Mouse (Mus musculus) forebrain, embryonic 10.5 days (tissue): Measurements from ENCODE around the gene Cmtm3. TPM values are rescaled to one million over a fixed set of nuclear protein-coding genes. Genes with fewer than 3 reads are reported as not detected.

Source experiments
- DNase-seq: peaks from one replicate; pipeline ENCODE4 v3.0.0-alpha.2; 2017; ENCODE audit warnings: low spot score; ENCODE audit errors: extremely low spot score
- H3K27ac ChIP-seq: fragments of 300-500 bp; sonication (generic); 2 replicates; pipeline ENCODE4 v1.5.1; 2016; ENCODE audit warnings: mild to moderate bottlenecking
- H3K27me3 ChIP-seq: fragments of 300-500 bp; sonication (generic); 2 replicates; pipeline ENCODE4 v1.6.1; 2016; ENCODE audit warnings: mild to moderate bottlenecking; ENCODE audit not compliant: poor library complexity, severe bottlenecking
- H3K36me3 ChIP-seq: fragments of 300-500 bp; sonication (generic); replicated peaks from 2 replicates; pipeline ENCODE4 v1.6.1; 2016; ENCODE audit warnings: mild to moderate bottlenecking, moderate library complexity
- H3K4me1 ChIP-seq: fragments of 300-500 bp; sonication (generic); 2 replicates; pipeline ENCODE4 v1.6.1; 2016
- H3K4me3 ChIP-seq: fragments of 300-500 bp; sonication (generic); 2 replicates; pipeline ENCODE4 v1.5.1; 2016; ENCODE audit warnings: mild to moderate bottlenecking, moderate library complexity
- H3K9me3 ChIP-seq: fragments of 300-500 bp; sonication (generic); 2 replicates; pipeline ENCODE4 v1.6.1; 2016; ENCODE audit warnings: mild to moderate bottlenecking, moderate library complexity
- WGBS: fragments of 180-500 bp; shearing (Covaris S2); methylation state at CpG from one replicate; pipeline ENCODE4 v1.1.7; 2016; 5-methylcytosine and 5-hydroxymethylcytosine counted together
- polyA plus RNA-seq: library from polyadenylated mRNA; unstranded; fragments of >200 nt; fragmentation: Nextera tagmentation; extraction: Ambion mirVana; gene quantifications from 2 replicates; pipeline ENCODE4 v1.2.1, GENCODE M21; 2016

The Cmtm3 gene
- polyA plus RNA-seq, 1 experiment from 2014 or later = 68.5 TPM

GRCm38 (mm10) chr8:104346706-104347105, 7.5 kb downstream of the Cmtm3 start:
- no peaks in the 10 kb centered on the region for H3K9me3 ChIP-seq

GRCm38 (mm10) chr8:104348971-104349370, 9.8 kb downstream of the Cmtm3 start:
- Histone ChIP-seq H3K36me3 (peaks cover 48% of the 10 kb centered on the region), H3K27ac (no peak overlapping the region), H3K4me3 (no peak overlapping the region), H3K9me3 (no peaks in the 10 kb centered on the region), H3K27me3 (no peaks in the 10 kb centered on the region), H3K4me1 (peaks cover 13% of the 10 kb centered on the region; the same call in 1 of the 2 replicates)
- DNase-seq = no peak
- 90% methylated on average over 5 of the region's 5 CpGs for WGBS

More at GRCm38 (mm10) chr8:104346706-104347105, 7.5 kb downstream of the Cmtm3 start:
- Histone ChIP-seq H3K4me1 (peaks cover 8% of the 10 kb centered on the region), H3K27ac (no peak overlapping the region), H3K27me3 (peaks cover 3% of the 10 kb centered on the region; the same call in 1 of the 2 replicates), H3K4me3 (no peak overlapping the region), H3K36me3 (peaks cover 43% of the 10 kb centered on the region)
- WGBS = 68% methylated on average over 12 of the region's 12 CpGs
- DNase-seq = no peak

DNA sequence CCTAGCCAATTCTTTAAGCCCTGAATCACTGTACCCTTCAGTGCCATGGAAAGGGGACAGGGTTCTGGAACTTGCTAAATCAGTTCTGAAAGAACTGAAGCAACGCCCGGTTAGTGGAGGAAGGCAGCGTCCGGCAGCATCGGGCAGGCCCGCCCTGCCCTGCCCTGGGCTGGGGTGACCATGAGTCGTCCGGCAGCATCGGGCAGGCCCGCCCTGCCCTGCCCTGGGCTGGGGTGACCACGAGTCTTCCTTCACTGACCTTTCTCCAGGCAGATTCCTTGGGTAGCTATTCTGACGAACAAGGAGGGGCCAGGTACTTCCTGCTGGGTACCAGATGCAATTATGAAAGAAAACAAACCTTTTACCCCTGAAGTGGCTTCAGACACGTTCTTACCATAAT, 10.8 kb downstream of the Cmtm3 start:
- WGBS = 83% methylated on average over 13 of the region's 13 CpGs
- no peak for DNase-seq
- peaks cover 53% of the 10 kb centered on the region for H3K36me3 ChIP-seq
- H3K27me3 ChIP-seq = no peaks in the 10 kb centered on the region
- H3K27ac ChIP-seq = no peak overlapping the region
- peaks cover 13% of the 10 kb centered on the region; the same call in 1 of the 2 replicates for H3K4me1 ChIP-seq
- H3K9me3 ChIP-seq = no peaks in the 10 kb centered on the region
- H3K4me3 ChIP-seq = no peak overlapping the region

DNA sequence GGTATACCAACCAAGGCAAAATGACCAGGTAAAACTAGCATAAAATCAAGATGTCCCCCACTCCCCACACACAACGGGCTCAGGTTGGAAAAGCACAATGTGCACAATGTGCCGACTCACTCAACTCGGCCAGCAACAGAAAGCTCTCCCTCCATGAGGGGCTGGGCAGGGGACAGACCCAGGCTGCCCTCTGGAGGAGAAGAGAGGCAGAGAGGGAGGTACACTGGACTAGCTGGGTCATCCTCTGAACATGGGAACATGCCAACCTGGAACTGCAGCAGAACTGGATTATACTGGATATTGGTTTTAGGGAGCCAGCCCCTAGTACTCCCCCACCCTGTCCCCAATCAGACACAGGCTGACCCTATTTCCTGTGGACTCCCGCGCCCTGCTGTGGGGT, 14.0 kb downstream of the Cmtm3 start:
- Histone ChIP-seq H3K9me3 (no peaks in the 10 kb centered on the region), H3K36me3 (peaks cover 42% of the 10 kb centered on the region), H3K27ac (peak overlapping the region; percentile 40; the same call in 1 of the 2 replicates), H3K27me3 (no peaks in the 10 kb centered on the region), H3K4me3 (no peak overlapping the region), H3K4me1 (peaks cover 8% of the 10 kb centered on the region; the same call in 1 of the 2 replicates)
- DNase-seq = no peak
- 69% methylated on average over 5 of the region's 5 CpGs for WGBS

GRCm38 (mm10) chr8:104354504-104354903, 15.3 kb downstream of the Cmtm3 start:
- H3K27me3 ChIP-seq = no peaks in the 10 kb centered on the region
- H3K4me3 ChIP-seq = no peak overlapping the region
- DNase-seq = no peak
- H3K9me3 ChIP-seq = no peaks in the 10 kb centered on the region
- peaks cover 10% of the 10 kb centered on the region for H3K4me1 ChIP-seq
- no peak overlapping the region for H3K27ac ChIP-seq
- WGBS = 95% methylated on average over 10 of the region's 10 CpGs
- peaks cover 42% of the 10 kb centered on the region for H3K36me3 ChIP-seq

GRCm38 (mm10) chr8:104358637-104359036, 19.4 kb downstream of the Cmtm3 start:
- Histone ChIP-seq H3K9me3 (no peaks in the 10 kb centered on the region), H3K27me3 (no peaks in the 10 kb centered on the region), H3K4me1 (peaks cover 11% of the 10 kb centered on the region), H3K27ac (no peak overlapping the region), H3K4me3 (no peak overlapping the region), H3K36me3 (peaks cover 33% of the 10 kb centered on the region)
- no peak for DNase-seq
- 79% methylated on average over 3 of the region's 3 CpGs for WGBS

GRCm38 (mm10) chr8:104359778-104360456, 20.7 kb downstream of the Cmtm3 start:
- 65% methylated on average over 15 of the region's 15 CpGs for WGBS
- Histone ChIP-seq H3K4me1 (peaks cover 11% of the 10 kb centered on the region), H3K27ac (peak overlapping the region; percentile 65), H3K27me3 (no peaks in the 10 kb centered on the region), H3K36me3 (peaks cover 21% of the 10 kb centered on the region), H3K9me3 (no peaks in the 10 kb centered on the region), H3K4me3 (no peak overlapping the region)
- no peak for DNase-seq

DNA sequence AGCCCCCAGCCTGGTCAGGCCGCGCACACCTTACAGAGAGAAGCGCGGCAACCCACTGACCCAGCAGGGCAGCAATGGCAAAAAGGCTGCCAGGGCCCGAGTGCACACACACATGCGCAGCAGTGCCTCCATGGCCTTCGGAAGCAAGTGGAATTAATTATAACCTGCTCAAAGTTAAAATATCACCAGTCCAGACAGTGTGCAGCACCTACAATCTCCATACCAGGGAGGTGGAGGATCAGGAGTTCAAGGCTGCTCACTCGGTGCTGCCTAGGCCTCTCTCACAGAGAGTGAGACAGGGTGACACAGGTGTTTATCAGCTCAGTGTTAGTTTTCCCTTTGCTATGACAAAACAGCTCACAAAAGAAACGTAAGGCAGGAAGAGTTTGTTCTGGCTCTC, 26.5 kb downstream of the Cmtm3 start:
- no peak for DNase-seq
- Histone ChIP-seq H3K9me3 (no peaks in the 10 kb centered on the region), H3K27ac (no peak overlapping the region), H3K36me3 (peaks cover 2% of the 10 kb centered on the region; the same call in 1 of the 2 replicates), H3K4me1 (peaks cover 24% of the 10 kb centered on the region), H3K27me3 (no peaks in the 10 kb centered on the region), H3K4me3 (no peak overlapping the region)
- 91% methylated on average over 9 of the region's 9 CpGs for whole genome bisulfite sequencing

DNA sequence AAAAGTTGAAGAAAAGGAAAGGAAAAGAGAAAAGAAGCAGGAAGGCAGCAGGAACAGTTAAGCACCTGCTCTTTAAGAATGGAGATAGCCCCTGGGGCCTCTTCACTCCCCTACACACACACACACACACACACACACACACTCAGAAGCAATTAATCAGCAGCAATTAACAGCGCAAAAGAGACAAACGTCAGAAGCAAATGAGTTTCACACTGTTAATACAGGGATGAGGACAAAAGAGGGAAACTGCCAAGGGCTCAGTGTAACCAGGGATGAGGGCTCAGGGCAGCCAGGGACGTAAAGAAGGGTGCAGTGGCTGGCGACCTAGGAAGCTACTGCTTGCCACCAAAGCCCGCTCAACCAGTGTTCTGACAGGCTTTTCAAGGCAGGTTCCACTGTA, 28.2 kb downstream of the Cmtm3 start:
- Histone ChIP-seq H3K27ac (0 out of 2 replicates have a peak overlapping the region, but pooled peaks have one; percentile 32), H3K27me3 (no peaks in the 10 kb centered on the region), H3K36me3 (peaks cover 5% of the 10 kb centered on the region; the same call in 1 of the 2 replicates), H3K9me3 (no peaks in the 10 kb centered on the region), H3K4me1 (peaks cover 24% of the 10 kb centered on the region), H3K4me3 (no peak overlapping the region)
- DNase-seq = no peak
- WGBS = 56% methylated on average over 5 of the region's 5 CpGs

DNA sequence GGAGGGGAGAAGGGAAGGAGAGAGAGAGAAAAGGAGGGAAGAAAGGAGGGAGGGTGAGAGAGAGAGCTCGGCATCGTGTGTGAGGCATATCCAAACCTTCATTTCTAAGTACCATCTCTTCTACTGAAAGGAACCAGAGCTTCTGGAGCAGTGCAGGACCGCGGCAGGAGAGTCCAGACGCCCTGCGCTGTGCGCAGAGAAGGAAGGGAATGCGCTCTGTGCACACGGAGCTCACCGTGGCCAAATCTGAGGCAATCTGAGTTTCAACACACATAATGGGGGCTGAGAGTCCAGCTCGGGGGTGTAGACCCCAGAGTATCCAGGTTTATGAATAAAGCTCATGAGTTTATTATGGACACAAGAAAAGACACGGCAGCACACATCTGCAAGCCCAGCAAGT, 30.4 kb downstream of the Cmtm3 start:
- 86% methylated on average over 12 of the region's 12 CpGs for WGBS
- H3K27me3 ChIP-seq = no peaks in the 10 kb centered on the region
- no peak overlapping the region for H3K4me3 ChIP-seq
- no peak for DNase-seq
- H3K4me1 ChIP-seq = peaks cover 33% of the 10 kb centered on the region
- no peaks in the 10 kb centered on the region for H3K9me3 ChIP-seq
- H3K36me3 ChIP-seq = peaks cover 2% of the 10 kb centered on the region; the same call in 1 of the 2 replicates
- no peak overlapping the region for H3K27ac ChIP-seq

GRCm38 (mm10) chr8:104370071-104370470, 30.9 kb downstream of the Cmtm3 start:
- Histone ChIP-seq H3K4me3 (no peak overlapping the region), H3K27ac (no peak overlapping the region), H3K9me3 (no peaks in the 10 kb centered on the region), H3K36me3 (peaks cover 2% of the 10 kb centered on the region; the same call in 1 of the 2 replicates), H3K27me3 (no peaks in the 10 kb centered on the region), H3K4me1 (peaks cover 38% of the 10 kb centered on the region)
- DNase-seq = no peak
- 93% methylated on average over 6 of the region's 6 CpGs for WGBS

- 88% methylated on average over 6 of the region's 6 CpGs for WGBS
- Histone ChIP-seq H3K36me3 (peaks cover 2% of the 10 kb centered on the region; the same call in 1 of the 2 replicates), H3K9me3 (no peaks in the 10 kb centered on the region), H3K27me3 (no peaks in the 10 kb centered on the region), H3K4me1 (peaks cover 43% of the 10 kb centered on the region), H3K27ac (no peak overlapping the region), H3K4me3 (no peak overlapping the region)
- DNase-seq = no peak
These were observed 31.9 kb downstream of the Cmtm3 start for GRCm38 (mm10) chr8:104371121-104371520.

GRCm38 (mm10) chr8:104373779-104374178, 34.6 kb downstream of the Cmtm3 start:
- no peak for DNase-seq

More at GRCm38 (mm10) chr8:104373779-104374178, 34.6 kb downstream of the Cmtm3 start:
- peaks cover 2% of the 10 kb centered on the region; the same call in 1 of the 2 replicates for H3K36me3 ChIP-seq
- no peaks in the 10 kb centered on the region for H3K27me3 ChIP-seq
- no peaks in the 10 kb centered on the region for H3K9me3 ChIP-seq
- H3K4me3 ChIP-seq = no peak overlapping the region
- 86% methylated on average over 11 of the region's 11 CpGs for WGBS
- no peak overlapping the region for H3K27ac ChIP-seq
- H3K4me1 ChIP-seq = peaks cover 43% of the 10 kb centered on the region
